In the genomic region with DNA sequence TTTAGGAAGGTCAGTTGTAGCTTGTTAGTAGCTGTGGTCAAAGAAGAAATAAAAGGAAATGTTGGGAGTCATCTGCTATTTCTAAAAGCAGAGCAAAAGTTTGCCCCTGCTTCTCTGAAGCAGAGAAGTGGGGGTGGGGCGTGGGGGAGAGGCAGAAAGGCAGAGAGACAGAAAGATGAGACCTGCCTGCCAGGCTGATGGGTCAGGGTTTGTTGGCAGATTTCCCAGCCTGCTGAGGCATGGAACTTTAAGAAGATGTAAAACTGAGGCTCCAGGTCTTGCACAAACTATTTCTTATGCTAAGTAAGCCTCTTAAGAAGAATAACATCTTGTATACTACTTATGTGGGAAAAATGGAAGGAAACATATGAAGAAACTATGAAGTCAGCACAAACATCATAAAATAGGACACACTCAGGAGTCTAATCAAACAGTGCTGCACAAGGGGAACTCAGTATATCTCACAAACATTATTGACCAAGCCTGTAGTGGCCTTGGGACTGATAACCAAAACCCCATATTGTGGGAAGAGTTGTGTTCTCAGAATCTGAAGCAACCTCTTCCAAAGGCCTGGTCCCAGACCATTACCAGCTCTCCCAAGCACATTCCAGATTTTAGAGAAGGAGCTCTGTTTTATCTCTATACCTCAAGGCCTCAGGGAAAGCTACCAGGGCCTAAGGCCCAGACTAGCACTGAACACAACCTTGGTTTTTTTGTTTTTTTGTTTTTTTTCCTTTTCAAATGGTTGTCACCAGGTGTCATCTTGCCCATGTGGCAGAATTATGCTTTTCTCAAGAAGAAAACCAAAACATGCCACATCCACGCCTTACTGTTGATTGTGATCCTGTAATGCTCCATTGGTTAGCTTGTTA, we compare ENCODE assay signal across 8 mouse cellular contexts. TPM values are rescaled to one million over a fixed set of nuclear protein-coding genes. Genes with fewer than 3 reads are reported as not detected.
DNase-seq lines count a peak whose midpoint lies in the region; ATAC-seq and TF ChIP-seq lines count a peak whose summit lies in the region.

No protein-coding gene starts in this region.

- TF ChIP-seq CTCF in lung, adult 2 months (IDR thresholded peaks at IDR 0.05; ENCODE audit: insufficient read depth, low read length): no peak
- no peak for TF ChIP-seq CTCF in bone marrow macrophage, adult 2 months (IDR thresholded peaks at IDR 0.05; ENCODE audit: low read depth, low read length)

- H3K36me3 ChIP-seq in lung, embryonic 15.5 days: 0 out of 2 replicates have a peak, but pooled peaks cover 5% of the 10 kb centered on the region
- H3K36me3 ChIP-seq in hindbrain, embryonic 16.5 days (ENCODE audit: control insufficient read depth, insufficient read depth, low read length): peaks cover 17% of the 10 kb centered on the region
- H3K36me3 ChIP-seq in liver, embryonic 15.5 days (replicated peaks): no peaks in the 10 kb centered on the region; the same call in none of the 2 replicates

- DNase-seq in lung, adult 2 months: no peak
- DNase-seq in frontal cortex, postnatal 14 days (ENCODE audit: low spot score in 2 of 2): no peak
- DNase-seq in ovary, postnatal 10 days (ENCODE audit: low spot score): no peak
- DNase-seq in thymus, postnatal 25 days: no peak

- peak overlapping the region; percentile 81 for H3K4me2 ChIP-seq in lung, embryonic 15.5 days
- peak overlapping the region; percentile 92 for H3K4me2 ChIP-seq in hindbrain, embryonic 16.5 days (ENCODE audit: low read length)
- H3K4me2 ChIP-seq in liver, embryonic 15.5 days: peak overlapping the region; percentile 78

- H3K27ac ChIP-seq in lung, embryonic 15.5 days: no peak overlapping the region
- peak overlapping the region; percentile 44 for H3K27ac ChIP-seq in bone marrow macrophage, adult 2 months (ENCODE audit: insufficient read depth, low read depth, low read length)
- H3K27ac ChIP-seq in hindbrain, embryonic 16.5 days (ENCODE audit: low read depth, low read length): 0 out of 2 replicates have a peak overlapping the region, but pooled peaks have one; percentile 79
- peak overlapping the region; percentile 79 for H3K27ac ChIP-seq in liver, embryonic 15.5 days (replicated peaks)

- ATAC-seq in lung, embryonic 15.5 days (ENCODE audit: borderline replicate concordance, extremely low read depth, low FRiP score, low TSS enrichment): no peak
- ATAC-seq in hindbrain, embryonic 16.5 days: no peak
- ATAC-seq in liver, embryonic 15.5 days (ENCODE audit: insufficient read depth): no peak

- TF ChIP-seq POLR2A in lung, adult 2 months (IDR thresholded peaks at IDR 0.05; ENCODE audit: borderline replicate concordance, extremely low read depth, low read depth, low read length): no peak
- no peak for TF ChIP-seq POLR2A in bone marrow macrophage, adult 2 months (IDR thresholded peaks at IDR 0.05; ENCODE audit: borderline replicate concordance, low read depth, low read length)

- H3K27me3 ChIP-seq in lung, embryonic 15.5 days: no peaks in the 10 kb centered on the region
- H3K27me3 ChIP-seq in hindbrain, embryonic 16.5 days (replicated peaks; ENCODE audit: control insufficient read depth, insufficient read depth, low read length): no peaks in the 10 kb centered on the region
- H3K27me3 ChIP-seq in liver, embryonic 15.5 days: no peaks in the 10 kb centered on the region

- H3K9ac ChIP-seq in lung, embryonic 15.5 days: 0 out of 2 replicates have a peak overlapping the region, but pooled peaks have one; percentile 55
- peak overlapping the region; percentile 67; the same call in 1 of the 2 replicates for H3K9ac ChIP-seq in hindbrain, embryonic 16.5 days (ENCODE audit: low read depth, low read length)
- H3K9ac ChIP-seq in liver, embryonic 15.5 days: peak overlapping the region; percentile 67; the same call in 1 of the 2 replicates

- no peaks in the 10 kb centered on the region for H3K9me3 ChIP-seq in lung, embryonic 15.5 days
- peaks cover 6% of the 10 kb centered on the region for H3K9me3 ChIP-seq in hindbrain, embryonic 16.5 days (ENCODE audit: control insufficient read depth, low read length)
- no peaks in the 10 kb centered on the region for H3K9me3 ChIP-seq in liver, embryonic 15.5 days (replicated peaks)

- H3K4me1 ChIP-seq in lung, embryonic 15.5 days: peaks cover 16% of the 10 kb centered on the region
- peaks cover 4% of the 10 kb centered on the region; the same call in 1 of the 2 replicates for H3K4me1 ChIP-seq in lung, adult 2 months (ENCODE audit: control insufficient read depth, insufficient read depth, low read length)
- peaks cover 12% of the 10 kb centered on the region for H3K4me1 ChIP-seq in bone marrow macrophage, adult 2 months (ENCODE audit: control insufficient read depth, insufficient read depth, low read length)
- H3K4me1 ChIP-seq in hindbrain, embryonic 16.5 days (ENCODE audit: control insufficient read depth, insufficient read depth, low read depth, low read length): peaks cover 15% of the 10 kb centered on the region
- H3K4me1 ChIP-seq in liver, embryonic 15.5 days (replicated peaks): peaks cover 30% of the 10 kb centered on the region

- H3K4me3 ChIP-seq in lung, embryonic 15.5 days: peak overlapping the region; percentile 63
- no peak overlapping the region for H3K4me3 ChIP-seq in lung, adult 2 months (replicated peaks; ENCODE audit: extremely low read depth, low read depth, low read length)
- H3K4me3 ChIP-seq in bone marrow macrophage, adult 2 months (ENCODE audit: insufficient read depth, low read length): peak overlapping the region; percentile 97
- peak overlapping the region; percentile 77 for H3K4me3 ChIP-seq in hindbrain, embryonic 16.5 days (ENCODE audit: low read length)
- H3K4me3 ChIP-seq in liver, embryonic 15.5 days (replicated peaks): peak overlapping the region; percentile 77

- WGBS in lung, embryonic 15.5 days: 73% methylated on average over 2 of the region's 2 CpGs
- WGBS in lung, adult 2 months: 81% methylated on average over 2 of the region's 2 CpGs
- WGBS in hindbrain, embryonic 16.5 days: 70% methylated on average over 2 of the region's 2 CpGs
- 69% methylated on average over 2 of the region's 2 CpGs for WGBS in liver, embryonic 15.5 days (ENCODE audit: insufficient replicate concordance)

RNA-seq across cellular contexts. Expression of a gene that starts 31.7 kb away (rescaled TPM):
- 9.5 and 12.1 TPM in 2 replicates for polyA plus RNA-seq in lung, embryonic 15.5 days (2015; fragmentation: Nextera tagmentation; extraction: Ambion mirVana)
- polyA plus RNA-seq in lung, adult 2 months (2012; rRNA removed): 1.6 and 3.7 TPM in 2 replicates
- polyA plus RNA-seq in bone marrow macrophage, adult 2 months (2012; ENCODE audit: insufficient read depth, insufficient read length, missing spikeins): 28.0 and 28.8 TPM in 2 replicates
- 14.4 and 15.6 TPM in 2 replicates for polyA plus RNA-seq in hindbrain, embryonic 16.5 days (2015; fragmentation: Nextera tagmentation; extraction: Ambion mirVana)
- polyA plus RNA-seq in liver, embryonic 15.5 days (2015; fragmentation: Nextera tagmentation; extraction: Ambion mirVana): 3.8 TPM in 2 replicates
